Mouse (Mus musculus) left cerebral cortex, adult 11 months (tissue): ENCODE measurements around the gene Ptpre.

Experiments used
- DNase-seq: peaks from one replicate; pipeline ENCODE4 v3.0.0; 2022; ENCODE audit warnings: low spot score

The Ptpre gene

GRCm38 (mm10) chr7:135728038-135728437, 190.8 kb downstream of the Ptpre start:
- DNase-seq = no peak

GRCm38 (mm10) chr7:135734379-135734778, 197.1 kb downstream of the Ptpre start:
- no peak for DNase-seq

- DNase-seq = no peak
Observed at GRCm38 (mm10) chr7:135734911-135735646, 197.8 kb downstream of the Ptpre start.
